Mouse (Mus musculus): Measurements from ENCODE around the gene Rab25.

Rab25 gene

GRCm38 (mm10) chr3:88567892-88568291 is 19.8 kb upstream of the Rab25 start:
- DNase-seq (ENCODE audit: low spot score in 2 of 2), result no peak

- no peak for DNase-seq (ENCODE audit: low spot score in 2 of 2)
Observed at GRCm38 (mm10) chr3:88566536-88567061, 18.5 kb upstream of the Rab25 start.

DNA sequence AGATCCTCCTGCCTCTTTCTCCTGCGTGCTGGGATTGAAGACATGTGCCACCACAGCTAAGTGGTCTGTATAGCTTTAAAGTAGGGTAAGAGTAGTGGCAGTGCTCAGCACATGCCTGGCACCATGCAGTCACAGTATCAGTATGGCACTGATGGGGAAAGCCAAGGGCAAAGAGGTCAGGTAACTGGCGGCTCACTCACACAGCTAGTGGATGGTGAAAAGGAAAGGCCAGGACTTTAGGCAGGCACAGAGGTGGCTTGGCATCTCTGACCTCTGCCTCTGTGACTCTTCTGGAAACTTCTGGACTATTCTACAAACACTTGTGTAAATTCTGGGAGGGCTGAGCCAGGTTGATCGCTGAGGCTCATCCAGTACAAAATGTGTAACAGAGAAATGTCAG is 18.0 kb upstream of the Rab25 start:
- DNase-seq (ENCODE audit: low spot score in 2 of 2), result no peak

GRCm38 (mm10) chr3:88563966-88564365 is 15.9 kb upstream of the Rab25 start:
- DNase-seq (ENCODE audit: low spot score in 2 of 2), result no peak

- DNase-seq (ENCODE audit: low spot score in 2 of 2), result no peak
Observed at GRCm38 (mm10) chr3:88563442-88563841, 15.3 kb upstream of the Rab25 start.

DNA sequence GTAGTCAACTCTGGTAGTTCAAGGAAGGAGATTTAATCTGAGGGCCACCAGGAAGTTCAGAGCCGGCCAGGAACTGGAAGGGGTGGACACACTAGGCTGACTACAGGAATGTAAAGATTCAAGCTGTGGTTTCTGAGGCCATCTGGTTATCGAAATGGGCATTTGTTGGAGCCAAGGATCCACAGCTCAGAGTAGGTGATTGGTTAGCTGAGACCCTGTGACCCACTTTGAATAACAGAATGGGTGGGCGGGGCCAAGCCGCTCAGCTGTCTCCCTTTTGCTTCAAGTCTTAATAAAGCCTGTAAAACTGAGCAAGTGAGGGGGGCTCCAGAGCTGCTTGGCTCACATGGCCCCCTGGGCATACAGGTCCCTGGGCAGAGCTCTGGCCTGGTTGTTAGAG is 13.9 kb upstream of the Rab25 start:
- no peak for DNase-seq (ENCODE audit: low spot score in 2 of 2)

- no peak for DNase-seq (ENCODE audit: low spot score in 2 of 2)
Observed at GRCm38 (mm10) chr3:88559596-88559995, 11.5 kb upstream of the Rab25 start.

DNA sequence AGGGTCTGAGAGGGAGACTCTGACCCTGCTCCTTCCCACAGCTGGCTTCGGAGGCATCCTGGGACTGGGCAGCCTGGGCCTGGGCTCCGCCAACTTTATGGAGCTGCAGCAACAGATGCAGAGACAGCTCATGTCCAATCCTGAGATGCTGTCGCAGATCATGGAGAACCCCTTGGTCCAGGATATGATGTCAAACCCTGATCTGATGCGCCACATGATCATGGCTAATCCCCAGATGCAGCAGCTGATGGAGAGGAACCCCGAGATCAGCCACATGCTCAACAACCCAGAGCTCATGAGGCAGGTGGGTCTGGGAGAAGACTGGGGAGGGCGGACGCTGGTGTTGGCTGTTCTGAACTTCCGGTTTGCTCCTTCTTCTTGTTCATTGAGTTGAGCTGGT is 8.5 kb upstream of the Rab25 start:
- DNase-seq (ENCODE audit: low spot score in 2 of 2), result no peak

GRCm38 (mm10) chr3:88555731-88556130 is 7.6 kb upstream of the Rab25 start:
- no peak for DNase-seq (ENCODE audit: low spot score in 2 of 2)

DNA sequence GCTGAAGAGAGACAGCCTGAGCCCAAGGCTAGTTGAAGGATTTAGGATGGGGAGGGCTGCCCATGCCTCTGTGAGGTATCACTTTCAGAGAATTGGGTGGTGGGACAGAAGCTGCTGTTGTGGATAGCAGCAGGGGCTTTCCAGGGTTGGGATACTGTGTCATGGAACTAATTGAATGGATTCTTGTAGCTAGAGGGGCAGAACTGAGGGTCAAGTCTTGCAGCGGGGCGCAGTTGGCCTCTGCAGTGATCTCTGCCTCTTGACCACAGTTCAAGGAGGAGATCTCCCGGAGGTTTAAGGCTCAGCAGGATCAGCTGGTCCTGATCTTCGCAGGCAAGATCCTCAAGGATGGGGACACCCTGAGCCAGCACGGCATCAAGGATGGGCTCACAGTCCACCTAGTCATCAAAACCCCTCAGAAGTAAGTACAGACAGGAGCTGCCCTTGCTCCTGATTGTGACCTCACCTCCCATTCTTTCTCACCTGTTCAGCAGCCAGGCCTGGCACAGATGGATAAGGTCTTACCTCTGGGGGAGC is 7.0 kb upstream of the Rab25 start:
- DNase-seq (ENCODE audit: low spot score in 2 of 2), result no peak

DNA sequence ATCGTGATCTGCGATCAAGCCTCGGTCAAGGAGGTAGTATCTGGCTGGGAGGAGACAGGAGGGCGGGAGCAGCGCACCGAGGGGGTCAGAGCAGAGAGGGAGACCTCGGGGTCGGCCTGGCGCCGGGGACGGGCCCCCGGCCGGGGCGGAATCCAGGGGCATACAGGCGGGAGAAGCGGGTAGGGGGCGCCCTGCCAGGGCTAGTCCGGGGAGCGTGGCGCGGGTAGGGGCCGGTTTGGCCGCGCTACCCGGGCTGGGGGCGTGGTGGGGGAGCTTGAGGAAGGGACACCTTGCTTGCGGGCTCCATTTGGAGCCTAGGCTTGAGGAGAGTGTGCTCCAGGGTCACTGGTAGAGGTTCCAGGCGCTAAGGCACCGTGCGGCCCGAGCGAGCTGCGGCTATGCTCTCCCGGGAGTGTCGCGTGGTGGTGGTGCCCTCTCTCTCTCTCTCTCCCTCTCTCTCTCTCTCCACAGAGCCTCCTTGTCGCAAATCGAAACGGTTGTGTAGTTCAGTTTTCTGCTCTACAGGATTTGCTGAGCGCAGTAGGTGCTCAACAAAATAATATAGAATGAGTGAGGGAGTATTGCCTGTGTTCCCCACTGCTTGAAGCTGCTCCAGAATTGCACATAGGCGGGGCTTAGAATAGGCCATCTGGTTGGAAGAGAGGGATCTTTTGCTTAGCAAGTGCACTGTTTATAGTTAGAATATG is 5.9 kb upstream of the Rab25 start:
- no peak for DNase-seq (ENCODE audit: low spot score in 2 of 2)

- peak; percentile 77 to 89 for DNase-seq (ENCODE audit: low spot score in 2 of 2)
Observed at GRCm38 (mm10) chr3:88553525-88553879, 5.4 kb upstream of the Rab25 start, which contains the start of gene Ubqln4. TSS of gene Ubqln4 (plus strand) at chr3:88553758.

- peak; percentile 97 for DNase-seq (ENCODE audit: low spot score in 2 of 2)
Observed at GRCm38 (mm10) chr3:88552676-88553524, 4.8 kb upstream of the Rab25 start, which contains the start of gene Lamtor2. TSS of gene Lamtor2 (minus strand) at chr3:88553074.

- no peak for DNase-seq (ENCODE audit: low spot score in 2 of 2)
Observed at GRCm38 (mm10) chr3:88552082-88552645, 4.1 kb upstream of the Rab25 start.

- DNase-seq (ENCODE audit: low spot score in 2 of 2), result no peak
Observed at GRCm38 (mm10) chr3:88551586-88551985, 3.5 kb upstream of the Rab25 start.

GRCm38 (mm10) chr3:88546674-88547418 is 1.3 kb downstream of the Rab25 start:
- DNase-seq (ENCODE audit: low spot score in 2 of 2), result no peak

DNA sequence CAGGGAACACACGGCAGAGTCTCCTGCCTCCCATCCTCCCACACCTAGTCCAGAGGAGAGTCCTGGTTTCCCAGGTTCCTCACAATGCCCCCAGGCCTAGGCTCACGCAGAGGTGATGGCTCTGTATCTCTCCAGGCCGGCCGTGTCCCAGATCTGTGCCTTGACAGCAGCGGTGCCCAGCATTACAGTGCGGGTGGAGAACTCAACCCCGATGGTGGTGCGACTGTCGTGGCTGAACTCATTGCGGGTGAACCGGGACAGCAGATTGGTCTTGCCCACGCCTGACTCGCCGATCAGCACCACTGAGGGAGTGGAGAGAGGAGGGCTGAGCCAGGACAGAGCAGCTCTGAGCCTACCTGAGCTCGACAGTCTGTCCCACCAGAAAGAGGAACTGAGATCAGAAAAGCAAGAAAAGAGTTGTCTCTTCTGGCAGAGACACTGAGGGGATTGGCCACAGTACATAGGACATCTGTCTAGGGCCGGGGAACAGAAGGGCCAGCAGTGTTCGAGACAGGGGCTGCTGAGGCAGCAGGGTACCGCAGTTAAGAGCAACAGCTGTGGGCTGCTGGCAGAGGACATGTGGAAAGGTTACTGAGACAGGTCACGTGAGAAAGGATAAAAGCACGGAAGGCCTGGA is 3.0 kb downstream of the Rab25 start:
- DNase-seq (ENCODE audit: low spot score in 2 of 2), result no peak

DNA sequence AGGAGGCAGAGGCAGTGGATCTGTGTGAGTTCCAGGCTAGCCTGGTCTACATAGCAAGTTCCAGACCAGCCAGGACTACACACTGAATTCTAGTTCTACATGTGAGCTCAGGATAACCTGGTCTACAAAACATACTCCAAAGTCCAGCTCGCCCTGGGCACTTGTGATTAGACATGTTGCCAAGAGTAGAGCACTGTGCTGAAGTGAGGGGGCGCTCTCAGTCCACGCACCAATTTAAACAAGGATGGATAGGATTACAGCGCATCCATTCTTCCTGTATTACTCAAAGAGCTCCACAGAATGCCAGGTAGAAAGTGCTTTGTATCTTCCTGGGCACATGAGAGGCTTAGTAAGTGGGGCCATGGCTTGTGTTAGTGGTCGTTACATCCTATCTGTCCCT is 3.6 kb downstream of the Rab25 start:
- no peak for DNase-seq (ENCODE audit: low spot score in 2 of 2)

GRCm38 (mm10) chr3:88543651-88544410 is 4.3 kb downstream of the Rab25 start:
- DNase-seq (ENCODE audit: low spot score in 2 of 2), result no peak

- DNase-seq (ENCODE audit: low spot score in 2 of 2), result no peak
Observed at GRCm38 (mm10) chr3:88543174-88543573, 4.9 kb downstream of the Rab25 start.
